Mouse (Mus musculus): ENCODE data around the gene Chrna7.

The Chrna7 gene

GRCm38 (mm10) chr7:63212084-63212723, at the start of gene Chrna7:
TSS of gene Chrna7 (minus strand) at chr7:63212569.
- in situ Hi-C loops (cut with MboI, MseI) = no loop called here

GRCm38 (mm10) chr7:63249404-63249803, 37.0 kb upstream of the Chrna7 start:
- in situ Hi-C loops (cut with MboI, MseI) = no loop called here

GRCm38 (mm10) chr7:63237852-63238516, 25.6 kb upstream of the Chrna7 start:
- in situ Hi-C loops (cut with MboI, MseI) = no loop called here

GRCm38 (mm10) chr7:63225066-63225780, 12.9 kb upstream of the Chrna7 start:
- in situ Hi-C loops (cut with MboI, MseI) = no loop called here

GRCm38 (mm10) chr7:63211641-63212083, 707 bp downstream of the Chrna7 start:
- in situ Hi-C loops (cut with MboI, MseI) = no loop called here

- in situ Hi-C loops (cut with MboI, MseI) = no loop called here
Measured at GRCm38 (mm10) chr7:63209501-63209900, 2.9 kb downstream of the Chrna7 start.

GRCm38 (mm10) chr7:63207137-63207536, 5.2 kb downstream of the Chrna7 start:
- in situ Hi-C loops (cut with MboI, MseI) = no loop called here

- in situ Hi-C loops (cut with MboI, MseI) = no loop called here
Measured at GRCm38 (mm10) chr7:63195560-63195959, 16.8 kb downstream of the Chrna7 start.

- in situ Hi-C loops (cut with MboI, MseI) = no loop called here
Measured at GRCm38 (mm10) chr7:63189647-63190534, 22.5 kb downstream of the Chrna7 start.

- in situ Hi-C loops (cut with MboI, MseI) = no loop called here
Measured at GRCm38 (mm10) chr7:63170063-63170787, 42.1 kb downstream of the Chrna7 start.

GRCm38 (mm10) chr7:63164617-63165016, 47.8 kb downstream of the Chrna7 start:
- in situ Hi-C loops (cut with MboI, MseI) = no loop called here

- in situ Hi-C loops (cut with MboI, MseI) = no loop called here
Measured at GRCm38 (mm10) chr7:63162272-63162864, 50.0 kb downstream of the Chrna7 start.

GRCm38 (mm10) chr7:63153239-63153638, 59.1 kb downstream of the Chrna7 start:
- in situ Hi-C loops (cut with MboI, MseI) = no loop called here

GRCm38 (mm10) chr7:63148740-63149139, 63.6 kb downstream of the Chrna7 start:
- in situ Hi-C loops (cut with MboI, MseI) = no loop called here

- in situ Hi-C loops (cut with MboI, MseI) = no loop called here
Measured at GRCm38 (mm10) chr7:63148321-63148720, 64.0 kb downstream of the Chrna7 start.

GRCm38 (mm10) chr7:63122547-63122946, 89.8 kb downstream of the Chrna7 start:
- in situ Hi-C loops (cut with MboI, MseI) = no loop called here

- in situ Hi-C loops (cut with MboI, MseI) = no loop called here
Measured at GRCm38 (mm10) chr7:63113671-63114070, 98.7 kb downstream of the Chrna7 start.

- in situ Hi-C loops (cut with MboI, MseI) = no loop called here
Measured at GRCm38 (mm10) chr7:63113252-63113651, 99.1 kb downstream of the Chrna7 start.

GRCm38 (mm10) chr7:63109348-63109747, 103.0 kb downstream of the Chrna7 start:
- in situ Hi-C loops (cut with MboI, MseI) = no loop called here

- in situ Hi-C loops (cut with MboI, MseI) = no loop called here
Measured at GRCm38 (mm10) chr7:63085954-63086353, 126.4 kb downstream of the Chrna7 start.
